Mouse (Mus musculus) G1E (cell line): ENCODE results near the gene Arhgap6. TPM values are rescaled to one million over a fixed set of nuclear protein-coding genes. Genes with fewer than 3 reads are reported as not detected.

Source experiments
- ATAC-seq: 2 replicates; pipeline ENCODE4 v1.8.0; 2016; ENCODE audit warnings: mild to moderate bottlenecking; ENCODE audit not compliant: insufficient number of reproducible peaks, poor library complexity, low FRiP score, severe bottlenecking; ENCODE audit errors: extremely low read depth
- DNase-seq: peaks from one replicate; pipeline ENCODE4 v3.0.0; 2012; ENCODE audit warnings: low spot score
- H3K27me3 ChIP-seq: 2 replicates; pipeline ENCODE4 v1.6.1; 2012; ENCODE audit warnings: mild to moderate bottlenecking, low read length, inconsistent platforms; ENCODE audit not compliant: insufficient read depth
- H3K36me3 ChIP-seq: replicated peaks from 2 replicates; pipeline ENCODE3; 2012; ENCODE audit warnings: mild to moderate bottlenecking, inconsistent platforms
- H3K4me1 ChIP-seq: 2 replicates; pipeline ENCODE4 v1.6.1; 2012; ENCODE audit warnings: low read depth, low read length, inconsistent platforms, mixed read lengths; ENCODE audit not compliant: insufficient read depth
- H3K4me3 ChIP-seq: 2 replicates; pipeline ENCODE4 v1.5.1; 2012; ENCODE audit warnings: low read depth, mild to moderate bottlenecking, inconsistent platforms, low read length, moderate library complexity, mixed read lengths
- H3K9me3 ChIP-seq: replicated peaks from 2 replicates; pipeline ENCODE4 v1.6.1; 2012; ENCODE audit warnings: inconsistent platforms
- CTCF ChIP-seq: IDR thresholded peaks from 2 replicates; pipeline ENCODE4 v1.5.1; 2012; ENCODE audit warnings: low read depth, low read length, inconsistent platforms, mixed read lengths
- GATA1 ChIP-seq: IDR thresholded peaks from 2 replicates; pipeline ENCODE4 v1.6.1; 2012; ENCODE audit warnings: borderline replicate concordance, low read length, inconsistent platforms, mixed read lengths
- GATA2 ChIP-seq: IDR thresholded peaks from 2 replicates; pipeline ENCODE4 v1.6.1; 2012; ENCODE audit warnings: low read depth, low read length, inconsistent platforms, borderline replicate concordance
- POLR2AphosphoS5 ChIP-seq: IDR thresholded peaks from 2 replicates; pipeline ENCODE4 v1.6.1; 2012; ENCODE audit warnings: low read depth, low read length, inconsistent platforms; ENCODE audit not compliant: insufficient replicate concordance
- TAL1 ChIP-seq: conservative IDR thresholded peaks from 2 replicates; pipeline ENCODE4 v1.6.1; 2012; ENCODE audit warnings: low read depth, low read length, inconsistent platforms, mixed read lengths
- polyA plus RNA-seq: library from polyadenylated mRNA; stranded (reverse); fragments of >175 nt; gene quantifications from 2 replicates; pipeline ENCODE4 v1.2.3, GENCODE M21; 2012
- total RNA-seq, 2 experiments: library from RNA; stranded (forward) in 1 of 2; stranded (reverse) in 1 of 2; fragments of 200-1000 nt in 1 of 2; fragments of >200 nt in 1 of 2; fragmentation: Nextera tagmentation in 1 of 2; gene quantifications; 2 replicates each; pipeline ENCODE4 v1.2.3; 2014 to 2017

Gene Arhgap6
- total and polyA plus RNA-seq, 3 experiments, result 25.8 to 75.3 (median 54.9) TPM

DNA sequence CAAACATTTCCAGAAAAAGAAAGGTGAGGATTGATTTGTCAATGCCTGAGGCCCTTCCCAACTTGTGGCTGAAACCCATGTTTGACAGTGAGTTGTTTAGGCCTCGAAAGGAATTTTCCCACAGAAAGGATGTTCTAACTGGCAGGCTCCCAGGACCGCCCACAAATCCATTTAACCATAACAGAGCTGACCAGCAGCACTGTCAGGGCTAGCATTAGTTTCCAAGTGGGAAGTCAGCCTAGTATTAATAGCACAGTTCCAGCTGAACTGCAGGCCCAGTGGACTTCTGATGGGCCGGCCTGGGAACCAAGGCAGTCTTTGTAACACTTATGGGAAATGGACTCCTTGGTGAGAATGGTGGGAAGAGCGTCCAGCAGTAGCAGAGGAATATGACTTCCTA, 317.8 kb downstream of the Arhgap6 start:
- no peaks in the 10 kb centered on the region for H3K27me3 ChIP-seq
- H3K36me3 ChIP-seq, result peaks cover 11% of the 10 kb centered on the region
- DNase-seq (no peak), ATAC-seq (no peak)
- H3K4me1 ChIP-seq, result peaks cover 8% of the 10 kb centered on the region; the same call in 1 of the 2 replicates
- no peak overlapping the region for H3K4me3 ChIP-seq
- H3K9me3 ChIP-seq, result no peaks in the 10 kb centered on the region
- TF ChIP-seq GATA2 (no peak), GATA1 (no peak), POLR2AphosphoS5 (no peak), TAL1 (no peak), CTCF (no peak)

- no peaks in the 10 kb centered on the region for H3K9me3 ChIP-seq
- ATAC-seq, result no peak
Measured at GRCm38 (mm10) chrX:169123115-169123772, 328.3 kb downstream of the Arhgap6 start.

GRCm38 (mm10) chrX:169123773-169124151, 328.9 kb downstream of the Arhgap6 start:
- Histone ChIP-seq H3K4me3 (no peak overlapping the region), H3K36me3 (no peaks in the 10 kb centered on the region), H3K4me1 (peaks cover 11% of the 10 kb centered on the region; the same call in 1 of the 2 replicates), H3K27me3 (no peaks in the 10 kb centered on the region), H3K9me3 (no peaks in the 10 kb centered on the region)
- peak; percentile 40 for ATAC-seq
- DNase-seq, result no peak
- TF ChIP-seq TAL1 (no peak), GATA2 (no peak), GATA1 (no peak), CTCF (no peak), POLR2AphosphoS5 (no peak)

More at GRCm38 (mm10) chrX:169123115-169123772, 328.3 kb downstream of the Arhgap6 start:
- peaks cover 11% of the 10 kb centered on the region; the same call in 1 of the 2 replicates for H3K4me1 ChIP-seq
- H3K36me3 ChIP-seq, result no peaks in the 10 kb centered on the region
- DNase-seq, result no peak
- H3K4me3 ChIP-seq, result no peak overlapping the region
- H3K27me3 ChIP-seq, result no peaks in the 10 kb centered on the region
- TF ChIP-seq TAL1 (no peak), GATA1 (no peak), POLR2AphosphoS5 (no peak), GATA2 (no peak), CTCF (no peak)

DNA sequence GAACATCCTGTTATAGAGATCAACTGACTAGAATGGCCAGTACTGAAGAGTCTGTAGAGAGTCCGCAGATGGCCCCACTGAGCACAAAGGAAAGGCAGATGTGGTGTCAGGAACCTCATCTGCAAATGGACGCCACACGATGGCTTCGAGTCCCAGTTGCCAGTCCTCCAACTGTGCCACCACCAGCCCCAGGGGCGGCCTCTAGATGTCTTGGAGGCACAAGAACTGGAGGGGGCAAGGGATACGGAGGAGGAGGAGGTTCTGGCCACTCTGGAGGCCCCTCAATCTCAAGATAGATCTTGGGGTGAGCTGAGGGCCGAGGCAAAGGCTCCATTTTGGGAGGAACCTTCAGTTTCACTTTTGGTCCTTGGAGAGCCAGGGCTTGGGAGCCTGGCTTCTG, 344.9 kb downstream of the Arhgap6 start:
- ATAC-seq (no peak), DNase-seq (no peak)
- Histone ChIP-seq H3K9me3 (0 out of 2 replicates have a peak, but pooled peaks cover 3% of the 10 kb centered on the region), H3K27me3 (no peaks in the 10 kb centered on the region), H3K36me3 (peaks cover 27% of the 10 kb centered on the region), H3K4me3 (no peak overlapping the region), H3K4me1 (no peaks in the 10 kb centered on the region)
- TF ChIP-seq GATA2 (no peak), POLR2AphosphoS5 (no peak), GATA1 (no peak), CTCF (no peak), TAL1 (no peak)

GRCm38 (mm10) chrX:169140467-169140866, 345.6 kb downstream of the Arhgap6 start:
- H3K4me1 ChIP-seq, result no peaks in the 10 kb centered on the region
- ATAC-seq, result no peak

DNA sequence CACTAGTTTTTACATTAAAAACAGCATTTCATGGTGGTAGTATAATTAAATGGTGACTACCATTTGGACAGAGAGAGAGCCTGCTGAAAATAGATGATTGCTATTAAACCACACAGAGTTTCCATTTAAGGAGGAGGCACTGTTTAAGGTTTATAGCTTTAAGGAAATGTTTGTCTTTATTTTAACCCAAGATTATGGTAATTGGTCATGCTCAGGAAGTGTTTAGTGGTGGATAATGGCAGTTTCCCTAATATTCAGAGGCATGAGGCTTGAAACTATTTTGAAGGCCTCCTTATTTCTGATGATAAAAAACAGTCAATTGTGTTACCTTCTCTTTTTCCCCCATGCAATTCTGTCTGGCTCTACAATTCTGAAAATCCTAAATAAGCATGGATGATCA, 358.9 kb downstream of the Arhgap6 start:
- H3K27me3 ChIP-seq, result no peaks in the 10 kb centered on the region
- H3K9me3 ChIP-seq, result no peaks in the 10 kb centered on the region
- peaks cover 5% of the 10 kb centered on the region; the same call in 1 of the 2 replicates for H3K4me1 ChIP-seq
- H3K4me3 ChIP-seq, result no peak overlapping the region
- TF ChIP-seq GATA2, result no peak
- no peak for TF ChIP-seq TAL1
- no peak for TF ChIP-seq POLR2AphosphoS5
- no peak for TF ChIP-seq GATA1
- TF ChIP-seq CTCF, result no peak
- no peak for DNase-seq
- no peak for ATAC-seq
- H3K36me3 ChIP-seq, result peaks cover 2% of the 10 kb centered on the region

More at GRCm38 (mm10) chrX:169140467-169140866, 345.6 kb downstream of the Arhgap6 start:
- DNase-seq, result no peak
- Histone ChIP-seq H3K4me3 (no peak overlapping the region), H3K9me3 (0 out of 2 replicates have a peak, but pooled peaks cover 3% of the 10 kb centered on the region), H3K36me3 (peaks cover 27% of the 10 kb centered on the region), H3K27me3 (no peaks in the 10 kb centered on the region)
- TF ChIP-seq GATA1, result no peak
- no peak for TF ChIP-seq POLR2AphosphoS5
- no peak for TF ChIP-seq GATA2
- no peak for TF ChIP-seq TAL1
